Mouse (Mus musculus): ENCODE results near the gene Mr1.
"Not testable (repeated sequence)": the region's sequence is repeated elsewhere in the genome, so short reads cannot be mapped to it uniquely, and the experiment has no call there.

The Mr1 gene

GRCm38 (mm10) chr1:155146572-155146980 is at the start of gene Mr1:
Gene Mr1 (minus strand): TSS chr1:155146814.
- DNase-seq (ENCODE audit: low read depth, low spot score): no peak

- no peak for DNase-seq (ENCODE audit: low read depth, low spot score)
Measured at GRCm38 (mm10) chr1:155192805-155193368, 46.3 kb upstream of the Mr1 start.

- no peak for DNase-seq (ENCODE audit: low read depth, low spot score)
Measured at GRCm38 (mm10) chr1:155191671-155192070, 45.1 kb upstream of the Mr1 start.

GRCm38 (mm10) chr1:155191219-155191618 is 44.6 kb upstream of the Mr1 start:
- DNase-seq (ENCODE audit: low read depth, low spot score): no peak

- no peak for DNase-seq (ENCODE audit: low read depth, low spot score)
Measured at GRCm38 (mm10) chr1:155188656-155189055, 42.0 kb upstream of the Mr1 start.

GRCm38 (mm10) chr1:155184191-155184590 is 37.6 kb upstream of the Mr1 start:
- DNase-seq (ENCODE audit: low read depth, low spot score): no peak

GRCm38 (mm10) chr1:155178192-155178924 is 31.7 kb upstream of the Mr1 start:
- no peak for DNase-seq (ENCODE audit: low read depth, low spot score)

- no peak for DNase-seq (ENCODE audit: low read depth, low spot score)
Measured at GRCm38 (mm10) chr1:155174424-155174823, 27.8 kb upstream of the Mr1 start.

GRCm38 (mm10) chr1:155173644-155174016 is 27.0 kb upstream of the Mr1 start:
- not testable (repeated sequence) for DNase-seq (ENCODE audit: low read depth, low spot score)

- DNase-seq (ENCODE audit: low read depth, low spot score): no peak
Measured at GRCm38 (mm10) chr1:155172895-155173643, 26.5 kb upstream of the Mr1 start.

GRCm38 (mm10) chr1:155169935-155170334 is 23.3 kb upstream of the Mr1 start:
- DNase-seq (ENCODE audit: low read depth, low spot score): no peak

- DNase-seq (ENCODE audit: low read depth, low spot score): no peak
Measured at GRCm38 (mm10) chr1:155167453-155167852, 20.8 kb upstream of the Mr1 start.

- no peak for DNase-seq (ENCODE audit: low read depth, low spot score)
Measured at GRCm38 (mm10) chr1:155158970-155159484, 12.4 kb upstream of the Mr1 start.

GRCm38 (mm10) chr1:155158141-155158969 is 11.7 kb upstream of the Mr1 start, which contains the start of gene Stx6:
Gene Stx6 (plus strand): TSS chr1:155158715.
- peak; percentile 89 for DNase-seq (ENCODE audit: low read depth, low spot score)

GRCm38 (mm10) chr1:155153906-155154305 is 7.3 kb upstream of the Mr1 start:
- no peak for DNase-seq (ENCODE audit: low read depth, low spot score)

- DNase-seq (ENCODE audit: low read depth, low spot score): no peak
Measured at GRCm38 (mm10) chr1:155150821-155151220, 4.2 kb upstream of the Mr1 start.

GRCm38 (mm10) chr1:155149403-155149802 is 2.8 kb upstream of the Mr1 start:
- no peak for DNase-seq (ENCODE audit: low read depth, low spot score)

GRCm38 (mm10) chr1:155147228-155147627 is 614 bp upstream of the Mr1 start:
- DNase-seq (ENCODE audit: low read depth, low spot score): no peak

- DNase-seq (ENCODE audit: low read depth, low spot score): no peak
Measured at GRCm38 (mm10) chr1:155145620-155146019, 994 bp downstream of the Mr1 start.

GRCm38 (mm10) chr1:155140076-155140475 is 6.5 kb downstream of the Mr1 start:
- DNase-seq (ENCODE audit: low read depth, low spot score): peak; percentile 45

GRCm38 (mm10) chr1:155138795-155139194 is 7.8 kb downstream of the Mr1 start:
- no peak for DNase-seq (ENCODE audit: low read depth, low spot score)
